Mouse (Mus musculus): ENCODE measurements around the gene Mfge8. TPM values are rescaled to one million over a fixed set of nuclear protein-coding genes. Genes with fewer than 3 reads are reported as not detected.

Mfge8 gene
- polyA plus RNA-seq (2016; fragmentation: Nextera tagmentation; extraction: Ambion mirVana): 263 and 264 TPM in 2 replicates

- no peaks in the 10 kb centered on the region for H3K27me3 ChIP-seq (replicated peaks)
- peaks cover 17% of the 10 kb centered on the region for H3K36me3 ChIP-seq
- peak within 1 kb of the TSS; percentile 75 for H3K9ac ChIP-seq
- WGBS: under 1% methylated on average over 39 of the region's 39 CpGs
- H3K27ac ChIP-seq (ENCODE audit: poor library complexity, severe bottlenecking): peak within 1 kb of the TSS; percentile 70
- peaks cover 27% of the 10 kb centered on the region for H3K4me1 ChIP-seq (replicated peaks)
- H3K4me2 ChIP-seq: peak within 1 kb of the TSS; percentile 87
- peak; percentile 93 for ATAC-seq (ENCODE audit: insufficient number of reproducible peaks, low FRiP score)
- no peaks in the 10 kb centered on the region for H3K9me3 ChIP-seq (replicated peaks)
- H3K4me3 ChIP-seq: peak within 1 kb of the TSS; percentile 58
Observed at GRCm38 (mm10) chr7:79148711-79149266, at the start of gene Mfge8. Gene Mfge8, minus strand, starts transcription at chr7:79149060.

DNA sequence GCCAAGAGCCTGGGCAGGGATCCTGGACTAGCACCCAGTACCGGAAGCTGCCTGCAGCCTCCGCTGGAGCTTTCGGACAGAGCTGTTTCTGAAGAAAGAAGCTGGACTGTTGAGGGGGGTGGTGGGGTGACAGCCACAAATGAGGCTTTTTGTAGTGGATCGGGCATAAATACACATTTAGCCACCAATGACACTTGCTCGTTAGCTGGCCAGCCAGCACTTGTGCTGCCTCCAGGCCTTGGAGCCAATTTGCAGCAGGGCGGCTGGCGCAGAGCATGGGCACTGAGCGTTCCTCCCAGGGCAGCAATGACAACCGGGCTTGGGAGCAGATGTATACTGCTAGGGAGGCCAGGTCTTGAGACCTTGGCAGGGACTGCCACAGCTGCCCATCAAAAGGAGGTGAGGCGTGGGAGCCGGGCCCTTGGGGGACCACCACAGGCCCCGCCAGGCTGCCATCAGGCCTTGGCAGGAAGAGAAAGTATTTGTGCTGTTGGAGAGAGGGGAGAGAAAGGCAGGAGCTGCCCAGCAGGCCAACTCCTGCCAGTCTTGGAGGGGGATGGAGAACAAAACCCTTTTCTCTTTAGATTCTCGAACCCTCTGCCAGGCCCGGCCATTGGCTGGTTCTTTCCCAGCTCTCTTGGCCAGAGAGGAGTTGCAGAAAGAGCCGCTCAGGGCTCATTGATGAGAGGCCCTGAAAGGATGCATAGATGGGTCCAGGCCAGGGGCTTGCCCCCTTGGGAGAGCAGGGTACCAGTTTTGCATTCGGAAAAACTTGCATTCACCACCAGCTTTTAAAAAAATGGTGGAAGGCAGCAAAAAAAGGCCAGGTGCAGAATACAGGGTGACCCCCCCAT, 45.9 kb upstream of the Mfge8 start:
- no peak overlapping the region for H3K4me2 ChIP-seq
- WGBS: 83% methylated on average over 16 of the region's 16 CpGs

DNA sequence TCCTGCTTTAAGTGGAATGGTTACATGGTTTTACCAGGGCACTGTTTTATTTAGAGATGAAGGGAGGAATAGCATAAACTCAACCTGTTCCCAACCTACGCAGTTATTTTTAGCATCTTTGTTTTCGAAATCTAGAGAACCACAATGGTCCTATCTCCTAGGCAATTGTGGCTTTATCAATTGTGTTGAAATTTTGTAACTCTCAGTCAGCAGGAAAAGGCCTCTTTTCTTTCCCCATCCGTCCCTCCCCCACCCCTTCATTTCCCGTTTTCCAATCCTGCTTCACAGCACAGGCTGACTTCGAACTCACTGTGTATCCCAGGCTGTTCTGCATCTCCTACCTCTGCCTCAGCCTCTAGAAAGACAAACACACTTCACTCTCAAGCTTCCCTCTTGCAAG, 45.1 kb upstream of the Mfge8 start:
- no peaks in the 10 kb centered on the region for H3K9me3 ChIP-seq (replicated peaks)
- H3K27ac ChIP-seq (ENCODE audit: poor library complexity, severe bottlenecking): no peak overlapping the region
- 27% methylated on average over 5 of the region's 5 CpGs for WGBS
- no peak overlapping the region for H3K4me3 ChIP-seq
- no peak for ATAC-seq (ENCODE audit: insufficient number of reproducible peaks, low FRiP score)
- no peaks in the 10 kb centered on the region for H3K36me3 ChIP-seq
- H3K9ac ChIP-seq: no peak overlapping the region
- H3K4me2 ChIP-seq: no peak overlapping the region
- H3K4me1 ChIP-seq (replicated peaks): peaks cover 41% of the 10 kb centered on the region
- H3K27me3 ChIP-seq (replicated peaks): no peaks in the 10 kb centered on the region

More for the DNA sequence above, 45.9 kb upstream of the Mfge8 start:
- Histone ChIP-seq H3K4me3 (no peak overlapping the region), H3K27me3 (replicated peaks) (no peaks in the 10 kb centered on the region), H3K9me3 (replicated peaks) (no peaks in the 10 kb centered on the region), H3K4me1 (replicated peaks) (peaks cover 32% of the 10 kb centered on the region), H3K9ac (no peak overlapping the region), H3K27ac (ENCODE audit: poor library complexity, severe bottlenecking) (no peak overlapping the region), H3K36me3 (no peaks in the 10 kb centered on the region)
- no peak for ATAC-seq (ENCODE audit: insufficient number of reproducible peaks, low FRiP score)

DNA sequence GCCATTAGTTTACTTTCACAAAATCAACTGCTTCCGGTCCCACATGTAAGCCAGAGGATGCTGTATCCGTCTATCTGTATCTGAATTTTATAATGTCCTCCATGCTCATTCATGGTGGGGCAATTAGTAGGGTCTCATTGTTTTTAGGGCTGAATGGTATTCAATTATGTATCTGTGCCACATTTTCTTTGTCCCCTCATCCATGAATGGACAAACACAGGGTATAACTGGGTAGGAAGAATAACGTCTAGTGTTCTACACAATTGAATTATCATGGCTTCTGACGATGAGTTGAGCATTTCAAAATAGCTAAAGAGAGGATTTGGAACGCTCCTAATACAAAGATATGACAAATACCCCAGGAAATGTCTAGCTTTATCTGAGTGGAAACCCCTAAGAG, 42.6 kb upstream of the Mfge8 start:
- Histone ChIP-seq H3K4me2 (no peak overlapping the region), H3K4me1 (replicated peaks) (peaks cover 44% of the 10 kb centered on the region), H3K9ac (no peak overlapping the region), H3K4me3 (no peak overlapping the region), H3K27me3 (replicated peaks) (no peaks in the 10 kb centered on the region), H3K27ac (ENCODE audit: poor library complexity, severe bottlenecking) (no peak overlapping the region), H3K9me3 (replicated peaks) (no peaks in the 10 kb centered on the region), H3K36me3 (no peaks in the 10 kb centered on the region)
- WGBS: 60% methylated on average over 5 of the region's 5 CpGs
- ATAC-seq (ENCODE audit: insufficient number of reproducible peaks, low FRiP score): no peak

DNA sequence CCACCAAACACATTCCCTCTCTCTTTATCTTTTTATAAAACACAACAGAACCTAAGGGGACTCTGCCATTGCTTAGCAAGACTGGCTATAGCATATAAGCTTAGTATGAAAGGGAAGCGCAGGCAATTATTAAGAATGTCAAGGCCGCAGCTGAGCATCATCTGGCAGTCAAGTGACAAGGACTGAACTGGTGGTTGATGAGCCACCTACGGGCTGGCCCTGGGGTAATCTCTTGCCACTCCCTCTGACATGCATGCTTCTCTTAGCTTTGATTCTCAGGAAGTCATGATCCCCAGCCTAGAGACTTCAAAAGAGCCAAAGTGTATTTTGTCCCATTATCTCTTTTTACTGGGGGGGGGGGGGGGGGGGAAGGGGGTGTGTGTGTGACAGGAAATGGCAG, 41.7 kb upstream of the Mfge8 start:
- H3K27me3 ChIP-seq (replicated peaks): no peaks in the 10 kb centered on the region
- H3K4me3 ChIP-seq: no peak overlapping the region
- H3K27ac ChIP-seq (ENCODE audit: poor library complexity, severe bottlenecking): no peak overlapping the region
- H3K9me3 ChIP-seq (replicated peaks): no peaks in the 10 kb centered on the region
- no peak for ATAC-seq (ENCODE audit: insufficient number of reproducible peaks, low FRiP score)
- H3K36me3 ChIP-seq: no peaks in the 10 kb centered on the region
- 17% methylated on average over 3 of the region's 3 CpGs for WGBS
- H3K9ac ChIP-seq: no peak overlapping the region
- H3K4me2 ChIP-seq: no peak overlapping the region
- H3K4me1 ChIP-seq (replicated peaks): peaks cover 44% of the 10 kb centered on the region

DNA sequence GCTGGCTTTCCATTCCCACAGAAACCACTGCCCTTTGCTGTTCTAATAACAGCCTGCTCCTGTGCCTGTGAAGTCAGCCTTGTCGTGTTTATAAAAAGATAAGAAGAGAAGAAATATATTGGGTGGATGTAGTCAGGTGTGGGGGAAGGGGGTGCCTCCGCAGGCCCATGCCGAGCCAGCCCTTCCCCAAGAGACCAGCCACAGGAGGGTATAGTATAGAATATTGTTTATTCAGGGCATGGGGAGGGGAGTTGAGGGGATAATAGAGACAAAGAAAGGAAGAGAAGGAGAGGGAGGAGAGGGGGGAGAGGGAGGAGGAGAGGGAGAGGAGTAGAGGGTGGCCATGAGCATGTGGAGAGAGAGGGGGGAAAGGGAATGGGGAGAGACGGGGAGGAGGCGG, 40.4 kb upstream of the Mfge8 start:
- Histone ChIP-seq H3K9me3 (replicated peaks) (no peaks in the 10 kb centered on the region), H3K4me2 (no peak overlapping the region), H3K36me3 (no peaks in the 10 kb centered on the region), H3K4me3 (no peak overlapping the region), H3K27ac (ENCODE audit: poor library complexity, severe bottlenecking) (no peak overlapping the region), H3K27me3 (replicated peaks) (no peaks in the 10 kb centered on the region), H3K9ac (no peak overlapping the region), H3K4me1 (replicated peaks) (peaks cover 39% of the 10 kb centered on the region)
- no peak for ATAC-seq (ENCODE audit: insufficient number of reproducible peaks, low FRiP score)
- 21% methylated on average over 3 of the region's 5 CpGs for WGBS

- no peaks in the 10 kb centered on the region for H3K9me3 ChIP-seq (replicated peaks)
- no peak overlapping the region for H3K4me2 ChIP-seq
- no peaks in the 10 kb centered on the region for H3K36me3 ChIP-seq
- H3K27ac ChIP-seq (ENCODE audit: poor library complexity, severe bottlenecking): no peak overlapping the region
- peaks cover 30% of the 10 kb centered on the region for H3K4me1 ChIP-seq (replicated peaks)
- no peak overlapping the region for H3K9ac ChIP-seq
- ATAC-seq (ENCODE audit: insufficient number of reproducible peaks, low FRiP score): no peak
- 81% methylated on average over 2 of the region's 2 CpGs for WGBS
- H3K27me3 ChIP-seq (replicated peaks): no peaks in the 10 kb centered on the region
- H3K4me3 ChIP-seq: no peak overlapping the region
Observed at GRCm38 (mm10) chr7:79187591-79187990, 38.7 kb upstream of the Mfge8 start.

DNA sequence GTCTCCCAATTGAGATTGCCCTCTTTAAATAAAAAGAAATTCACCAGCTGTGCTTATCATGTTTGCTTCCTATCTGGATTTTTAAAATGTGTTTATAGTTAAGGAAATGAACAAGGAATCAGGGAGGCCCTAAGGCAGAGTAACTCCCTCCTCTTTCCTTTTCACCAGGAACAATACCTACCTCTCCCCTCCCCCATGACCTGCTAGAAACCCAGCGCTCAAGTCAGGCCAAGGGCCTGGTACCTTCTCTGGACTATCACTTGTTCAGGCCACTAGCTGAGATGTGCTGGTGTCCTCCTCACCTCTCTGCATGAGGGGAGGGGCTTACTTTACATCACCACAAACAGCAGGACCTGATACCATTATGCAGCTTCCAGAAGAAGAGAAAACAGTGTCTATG, 34.6 kb upstream of the Mfge8 start:
- no peak overlapping the region for H3K4me2 ChIP-seq
- no peak for ATAC-seq (ENCODE audit: insufficient number of reproducible peaks, low FRiP score)
- H3K9me3 ChIP-seq (replicated peaks): 0 out of 2 replicates have a peak, but pooled peaks cover 2% of the 10 kb centered on the region
- 66% methylated on average over 1 of the region's 1 CpGs for WGBS
- H3K27ac ChIP-seq (ENCODE audit: poor library complexity, severe bottlenecking): no peak overlapping the region
- H3K9ac ChIP-seq: no peak overlapping the region
- H3K4me1 ChIP-seq (replicated peaks): no peaks in the 10 kb centered on the region
- no peaks in the 10 kb centered on the region; the same call in 1 of the 2 replicates for H3K27me3 ChIP-seq (replicated peaks)
- no peak overlapping the region for H3K4me3 ChIP-seq
- H3K36me3 ChIP-seq: no peaks in the 10 kb centered on the region

- Histone ChIP-seq H3K9me3 (replicated peaks) (no peaks in the 10 kb centered on the region), H3K4me3 (no peak overlapping the region), H3K36me3 (no peaks in the 10 kb centered on the region), H3K27ac (ENCODE audit: poor library complexity, severe bottlenecking) (no peak overlapping the region), H3K9ac (no peak overlapping the region), H3K4me2 (no peak overlapping the region), H3K27me3 (replicated peaks) (no peaks in the 10 kb centered on the region; the same call in 1 of the 2 replicates), H3K4me1 (replicated peaks) (no peaks in the 10 kb centered on the region; the same call in 1 of the 2 replicates)
- 46% methylated on average over 3 of the region's 3 CpGs for WGBS
- ATAC-seq (ENCODE audit: insufficient number of reproducible peaks, low FRiP score): no peak
Observed at GRCm38 (mm10) chr7:79173800-79174199, 24.9 kb upstream of the Mfge8 start.

GRCm38 (mm10) chr7:79171782-79172181, 22.9 kb upstream of the Mfge8 start:
- H3K4me3 ChIP-seq: no peak overlapping the region
- no peak for ATAC-seq (ENCODE audit: insufficient number of reproducible peaks, low FRiP score)
- no peaks in the 10 kb centered on the region for H3K9me3 ChIP-seq (replicated peaks)
- no peak overlapping the region for H3K4me2 ChIP-seq
- H3K27me3 ChIP-seq (replicated peaks): no peaks in the 10 kb centered on the region
- no peaks in the 10 kb centered on the region for H3K36me3 ChIP-seq
- no peak overlapping the region for H3K9ac ChIP-seq
- WGBS: 85% methylated on average over 1 of the region's 1 CpGs
- no peaks in the 10 kb centered on the region; the same call in 1 of the 2 replicates for H3K4me1 ChIP-seq (replicated peaks)
- no peak overlapping the region for H3K27ac ChIP-seq (ENCODE audit: poor library complexity, severe bottlenecking)

GRCm38 (mm10) chr7:79167006-79167562, 18.2 kb upstream of the Mfge8 start:
- ATAC-seq (ENCODE audit: insufficient number of reproducible peaks, low FRiP score): no peak
- WGBS: 82% methylated on average over 14 of the region's 14 CpGs
- no peak overlapping the region for H3K4me2 ChIP-seq

More at GRCm38 (mm10) chr7:79167006-79167562, 18.2 kb upstream of the Mfge8 start:
- Histone ChIP-seq H3K27me3 (replicated peaks) (no peaks in the 10 kb centered on the region), H3K9ac (no peak overlapping the region), H3K36me3 (no peaks in the 10 kb centered on the region), H3K27ac (ENCODE audit: poor library complexity, severe bottlenecking) (no peak overlapping the region), H3K4me3 (no peak overlapping the region), H3K4me1 (replicated peaks) (no peaks in the 10 kb centered on the region), H3K9me3 (replicated peaks) (peaks cover 5% of the 10 kb centered on the region; the same call in 1 of the 2 replicates)

All from heart, embryonic 12.5 days (tissue).